Mouse (Mus musculus) ES-Bruce4 (cell line): ENCODE data around the gene Thsd7b.

ENCODE experiments used
- CTCF ChIP-seq: IDR thresholded peaks from one replicate; pipeline ENCODE4 v1.8.1; 2011; ENCODE audit warnings: low read depth, low read length
- EP300 ChIP-seq: IDR thresholded peaks from 2 replicates; pipeline ENCODE4 v1.6.1; 2011; ENCODE audit warnings: low read depth, low read length; ENCODE audit not compliant: insufficient read depth
- POLR2A ChIP-seq: IDR thresholded peaks from one replicate; pipeline ENCODE4 v1.8.1; 2011; ENCODE audit warnings: low read length; ENCODE audit not compliant: insufficient read depth

DNA sequence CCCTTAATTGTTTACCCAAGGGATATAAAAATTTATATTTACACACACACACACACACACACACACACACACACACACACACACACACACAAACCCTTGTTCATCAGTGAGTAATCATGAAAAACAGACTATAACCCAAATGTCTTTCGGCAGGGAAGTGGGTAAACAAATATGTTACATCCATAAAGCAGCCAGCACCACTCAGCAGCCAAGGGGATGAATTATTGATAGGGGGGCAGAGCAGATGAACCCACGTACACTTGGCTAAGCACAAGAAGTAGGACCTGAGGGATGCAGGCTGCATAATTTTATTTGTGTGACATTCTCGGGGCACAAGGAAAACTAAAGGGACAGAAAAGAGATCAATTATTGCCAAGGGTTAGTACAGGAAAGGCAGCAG, 474.5 kb downstream of the Thsd7b start:
- TF ChIP-seq POLR2A (no peak), CTCF (no peak), EP300 (no peak)
